Mouse (Mus musculus) forebrain, embryonic 13.5 days (tissue): ENCODE measurements around the gene Frat1. TPM values are rescaled to one million over a fixed set of nuclear protein-coding genes. Genes with fewer than 3 reads are reported as not detected.

ENCODE experiments used
- ATAC-seq: fragments of 200-750 bp; cut with Nextera tagmentation; 2 replicates; pipeline ENCODE4 v1.8.0; 2017
- H3K27ac ChIP-seq: fragments of 300-500 bp; sonication (generic); 2 replicates; pipeline ENCODE4 v1.5.1; 2015; ENCODE audit warnings: inconsistent platforms, mild to moderate bottlenecking, moderate library complexity
- H3K27me3 ChIP-seq: fragments of 300-500 bp; sonication (generic); 2 replicates; pipeline ENCODE4 v1.6.1; 2015; ENCODE audit warnings: mild to moderate bottlenecking, inconsistent platforms
- H3K36me3 ChIP-seq: fragments of 300-500 bp; sonication (generic); 2 replicates; pipeline ENCODE4 v1.6.1; 2015; ENCODE audit warnings: mild to moderate bottlenecking, inconsistent platforms; ENCODE audit not compliant: poor library complexity, severe bottlenecking
- H3K4me1 ChIP-seq: fragments of 300-500 bp; sonication (generic); 2 replicates; pipeline ENCODE4 v1.6.1; 2015; ENCODE audit warnings: inconsistent platforms
- H3K4me2 ChIP-seq: fragments of 300-500 bp; sonication (generic); 2 replicates; pipeline ENCODE4 v1.6.1; 2015; ENCODE audit warnings: inconsistent platforms, mild to moderate bottlenecking, moderate library complexity
- H3K4me3 ChIP-seq: fragments of 300-500 bp; sonication (generic); 2 replicates; pipeline ENCODE4 v1.5.1; 2015; ENCODE audit warnings: mild to moderate bottlenecking, inconsistent platforms
- H3K9ac ChIP-seq: fragments of 300-500 bp; sonication (generic); 2 replicates; pipeline ENCODE4 v1.6.1; 2015; ENCODE audit warnings: mild to moderate bottlenecking, inconsistent platforms
- H3K9me3 ChIP-seq: fragments of 300-500 bp; sonication (generic); replicated peaks from 2 replicates; pipeline ENCODE4 v1.6.1; 2016; ENCODE audit warnings: inconsistent platforms
- WGBS: fragments of 180-500 bp; shearing (Covaris S2); methylation state at CpG from one replicate; pipeline ENCODE4 v1.1.7; 2015; 5-methylcytosine and 5-hydroxymethylcytosine counted together
- polyA plus RNA-seq: library from polyadenylated mRNA; unstranded; fragments of >200 nt; fragmentation: Nextera tagmentation; extraction: Ambion mirVana; gene quantifications from 2 replicates; pipeline ENCODE4 v1.2.1, GENCODE M21; 2015

The Frat1 gene
- polyA plus RNA-seq, 1 experiment from 2014 or later: 25.7 TPM

- H3K27me3 ChIP-seq: 0 out of 2 replicates have a peak, but pooled peaks cover 5% of the 10 kb centered on the region
- H3K9ac ChIP-seq: peak overlapping the region; percentile 46
- 0% methylated on average over 6 of the region's 6 CpGs for WGBS
- H3K4me3 ChIP-seq: peak overlapping the region; percentile 19
- peak overlapping the region; percentile 50 for H3K4me2 ChIP-seq
- H3K9me3 ChIP-seq: no peaks in the 10 kb centered on the region
- H3K27ac ChIP-seq: peak overlapping the region; percentile 83
- H3K36me3 ChIP-seq: no peaks in the 10 kb centered on the region
- H3K4me1 ChIP-seq: peaks cover 52% of the 10 kb centered on the region
- peak; percentile 85 for ATAC-seq
These were observed 6.0 kb downstream of the Frat1 start for GRCm38 (mm10) chr19:41835816-41836215.

DNA sequence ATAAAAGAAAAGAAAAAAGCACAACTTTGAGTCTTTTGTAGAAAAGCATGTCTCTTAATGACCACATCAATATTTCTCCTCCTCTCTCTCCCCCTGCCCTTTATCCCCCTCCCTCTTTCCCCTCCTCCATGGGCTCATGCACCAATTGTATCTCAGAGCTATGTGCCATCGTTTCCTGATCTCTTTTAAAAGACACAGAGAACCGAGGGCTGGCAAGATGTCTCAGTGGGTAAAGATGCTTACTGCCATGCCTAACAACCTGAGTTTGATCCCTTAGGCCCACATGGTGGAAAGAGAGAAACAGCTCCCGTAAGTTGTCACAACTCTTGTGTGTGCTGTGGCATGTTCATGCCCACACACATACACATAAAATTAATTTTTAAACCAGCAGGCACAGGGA lies 6.9 kb downstream of the Frat1 start:
- Histone ChIP-seq H3K36me3 (no peaks in the 10 kb centered on the region), H3K4me2 (no peak overlapping the region), H3K27me3 (0 out of 2 replicates have a peak, but pooled peaks cover 2% of the 10 kb centered on the region), H3K4me1 (peaks cover 46% of the 10 kb centered on the region), H3K4me3 (no peak overlapping the region), H3K27ac (no peak overlapping the region), H3K9me3 (no peaks in the 10 kb centered on the region), H3K9ac (no peak overlapping the region)
- ATAC-seq: no peak
- WGBS: 41% methylated on average over 3 of the region's 3 CpGs

GRCm38 (mm10) chr19:41837194-41837916 lies 7.6 kb downstream of the Frat1 start:
- H3K4me1 ChIP-seq: peaks cover 39% of the 10 kb centered on the region
- no peak overlapping the region for H3K9ac ChIP-seq
- H3K36me3 ChIP-seq: no peaks in the 10 kb centered on the region
- no peaks in the 10 kb centered on the region for H3K9me3 ChIP-seq
- no peak overlapping the region for H3K4me3 ChIP-seq
- H3K27me3 ChIP-seq: no peaks in the 10 kb centered on the region
- ATAC-seq: no peak
- H3K4me2 ChIP-seq: no peak overlapping the region
- WGBS: 81% methylated on average over 9 of the region's 9 CpGs
- H3K27ac ChIP-seq: no peak overlapping the region

GRCm38 (mm10) chr19:41837917-41838261 lies 8.1 kb downstream of the Frat1 start:
- H3K27ac ChIP-seq: no peak overlapping the region
- H3K9ac ChIP-seq: no peak overlapping the region
- no peaks in the 10 kb centered on the region for H3K36me3 ChIP-seq
- H3K4me3 ChIP-seq: no peak overlapping the region
- peaks cover 34% of the 10 kb centered on the region for H3K4me1 ChIP-seq
- H3K9me3 ChIP-seq: no peaks in the 10 kb centered on the region
- H3K27me3 ChIP-seq: no peaks in the 10 kb centered on the region
- no peak overlapping the region for H3K4me2 ChIP-seq
- ATAC-seq: no peak
- 78% methylated on average over 4 of the region's 4 CpGs for WGBS

DNA sequence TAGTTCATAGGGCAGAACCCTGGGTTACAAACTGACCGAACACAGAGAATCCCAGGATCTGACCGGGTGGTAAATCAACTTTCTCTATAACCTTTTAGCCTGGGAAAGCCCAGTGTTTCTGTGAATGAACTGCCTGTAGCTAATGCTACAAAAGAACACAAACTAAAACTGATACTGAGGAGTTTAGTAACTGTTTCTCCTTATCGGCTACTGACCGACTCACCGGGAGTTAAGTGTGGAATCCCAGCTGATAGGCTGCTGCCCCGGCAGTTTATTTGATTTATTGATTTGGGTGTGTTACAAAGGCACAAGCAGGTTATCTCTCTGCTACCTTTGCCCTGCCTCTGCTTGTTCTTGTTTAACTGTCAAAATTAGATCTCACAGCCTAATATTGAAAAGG lies 9.0 kb downstream of the Frat1 start:
- Histone ChIP-seq H3K36me3 (no peaks in the 10 kb centered on the region), H3K9ac (no peak overlapping the region), H3K4me2 (no peak overlapping the region), H3K4me3 (no peak overlapping the region), H3K4me1 (peaks cover 25% of the 10 kb centered on the region), H3K9me3 (no peaks in the 10 kb centered on the region), H3K27me3 (no peaks in the 10 kb centered on the region), H3K27ac (no peak overlapping the region)
- ATAC-seq: no peak
- WGBS: 86% methylated on average over 6 of the region's 6 CpGs

GRCm38 (mm10) chr19:41839685-41840084 lies 9.9 kb downstream of the Frat1 start:
- H3K4me3 ChIP-seq: no peak overlapping the region
- 98% methylated on average over 3 of the region's 3 CpGs for WGBS
- H3K4me1 ChIP-seq: peaks cover 25% of the 10 kb centered on the region
- H3K27me3 ChIP-seq: no peaks in the 10 kb centered on the region
- H3K36me3 ChIP-seq: no peaks in the 10 kb centered on the region
- H3K27ac ChIP-seq: no peak overlapping the region
- no peaks in the 10 kb centered on the region for H3K9me3 ChIP-seq
- no peak for ATAC-seq
- H3K4me2 ChIP-seq: no peak overlapping the region
- no peak overlapping the region for H3K9ac ChIP-seq

- 82% methylated on average over 7 of the region's 7 CpGs for WGBS
- Histone ChIP-seq H3K4me2 (no peak overlapping the region), H3K9ac (no peak overlapping the region), H3K4me3 (no peak overlapping the region), H3K27ac (no peak overlapping the region), H3K9me3 (no peaks in the 10 kb centered on the region), H3K4me1 (peaks cover 23% of the 10 kb centered on the region), H3K27me3 (no peaks in the 10 kb centered on the region), H3K36me3 (no peaks in the 10 kb centered on the region)
- ATAC-seq: no peak
These were observed 11.5 kb downstream of the Frat1 start for GRCm38 (mm10) chr19:41841105-41841750.

- no peak overlapping the region for H3K4me3 ChIP-seq
- no peaks in the 10 kb centered on the region for H3K36me3 ChIP-seq
- WGBS: 80% methylated on average over 4 of the region's 4 CpGs
- no peaks in the 10 kb centered on the region for H3K27me3 ChIP-seq
- no peak overlapping the region for H3K27ac ChIP-seq
- no peak for ATAC-seq
- H3K4me1 ChIP-seq: peaks cover 19% of the 10 kb centered on the region
- no peak overlapping the region for H3K9ac ChIP-seq
- no peak overlapping the region for H3K4me2 ChIP-seq
- no peaks in the 10 kb centered on the region for H3K9me3 ChIP-seq
These were observed 12.4 kb downstream of the Frat1 start for GRCm38 (mm10) chr19:41842196-41842595.

- Histone ChIP-seq H3K9ac (no peak overlapping the region), H3K36me3 (no peaks in the 10 kb centered on the region), H3K4me1 (peaks cover 18% of the 10 kb centered on the region), H3K4me3 (no peak overlapping the region), H3K9me3 (no peaks in the 10 kb centered on the region), H3K27me3 (no peaks in the 10 kb centered on the region), H3K4me2 (no peak overlapping the region), H3K27ac (no peak overlapping the region)
- 87% methylated on average over 4 of the region's 4 CpGs for WGBS
- ATAC-seq: no peak
These were observed 12.9 kb downstream of the Frat1 start for GRCm38 (mm10) chr19:41842706-41843105.

DNA sequence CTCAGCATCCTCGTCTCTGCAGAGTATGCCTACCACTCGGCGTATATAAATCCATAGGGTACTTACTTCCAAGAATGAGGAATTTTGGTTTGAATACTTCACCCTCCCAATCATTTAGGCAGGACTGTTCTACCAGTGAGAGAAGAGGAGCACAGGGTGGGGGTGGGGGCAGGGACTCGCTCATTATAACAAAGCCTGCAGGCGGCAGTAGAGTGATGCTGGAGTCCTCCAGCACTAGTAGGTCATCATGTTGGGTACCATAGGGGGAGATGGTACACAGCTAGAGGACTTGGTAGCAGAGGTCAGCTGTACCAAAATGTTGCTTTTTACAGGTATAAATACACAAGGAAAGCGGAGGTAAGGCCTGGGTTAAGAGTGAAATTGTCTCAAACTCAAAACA lies 14.6 kb downstream of the Frat1 start:
- Histone ChIP-seq H3K4me1 (peaks cover 18% of the 10 kb centered on the region), H3K4me2 (no peak overlapping the region), H3K27ac (no peak overlapping the region), H3K9me3 (no peaks in the 10 kb centered on the region), H3K4me3 (no peak overlapping the region), H3K36me3 (no peaks in the 10 kb centered on the region), H3K27me3 (no peaks in the 10 kb centered on the region), H3K9ac (no peak overlapping the region)
- ATAC-seq: no peak
- WGBS: 82% methylated on average over 6 of the region's 6 CpGs

GRCm38 (mm10) chr19:41846366-41847090 lies 16.8 kb downstream of the Frat1 start:
- Histone ChIP-seq H3K4me3 (peak overlapping the region; percentile 90), H3K36me3 (no peaks in the 10 kb centered on the region), H3K9me3 (no peaks in the 10 kb centered on the region), H3K4me1 (peaks cover 40% of the 10 kb centered on the region), H3K9ac (peak overlapping the region; percentile 94), H3K27me3 (no peaks in the 10 kb centered on the region), H3K27ac (peak overlapping the region; percentile 93; the same call in 1 of the 2 replicates), H3K4me2 (peak overlapping the region; percentile 95)
- ATAC-seq: no peak
- 8% methylated on average over 21 of the region's 21 CpGs for WGBS

DNA sequence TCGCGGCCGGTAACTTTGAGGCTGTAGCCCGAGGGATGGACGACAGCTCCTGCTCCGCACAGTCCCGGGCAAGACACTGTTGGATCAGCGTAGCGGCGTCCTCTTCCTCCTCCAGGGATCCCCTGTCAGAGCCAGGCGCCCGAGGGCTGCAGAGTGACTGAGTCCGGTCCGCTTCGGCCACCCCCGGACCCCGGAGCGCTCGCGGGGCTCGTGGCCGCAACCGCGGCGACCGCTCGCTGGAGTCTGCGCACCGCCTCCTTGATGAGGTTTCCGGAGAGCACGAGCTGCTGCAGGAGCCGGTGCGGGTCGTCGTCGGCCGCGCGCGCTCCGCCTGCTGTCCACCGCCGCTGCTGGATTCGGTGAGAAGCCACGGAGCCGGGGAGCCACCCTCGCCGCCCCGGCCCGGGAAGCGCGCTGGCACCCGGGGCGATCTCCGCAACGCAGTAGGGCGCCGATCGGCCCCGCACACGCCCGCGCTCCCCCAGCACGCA lies 17.4 kb downstream of the Frat1 start:
- Histone ChIP-seq H3K36me3 (no peaks in the 10 kb centered on the region), H3K9me3 (no peaks in the 10 kb centered on the region), H3K4me3 (peak overlapping the region; percentile 90), H3K9ac (peak overlapping the region; percentile 94), H3K27me3 (no peaks in the 10 kb centered on the region), H3K4me1 (peaks cover 44% of the 10 kb centered on the region), H3K4me2 (peak overlapping the region; percentile 95), H3K27ac (peak overlapping the region; percentile 93)
- under 1% methylated on average over 64 of the region's 64 CpGs for WGBS
- peak; percentile 3; the same call in 1 of the 2 replicates for ATAC-seq
